Mouse (Mus musculus): Measurements from ENCODE around the gene Pllp. TPM values are rescaled to one million over a fixed set of nuclear protein-coding genes. Genes with fewer than 3 reads are reported as not detected.

The Pllp gene
- polyA plus RNA-seq, 1 experiment from 2014 or later, result 0.34 TPM

- Histone ChIP-seq H3K36me3 (peaks cover 53% of the 10 kb centered on the region), H3K27ac (replicated peaks) (no peak overlapping the region), H3K9ac (replicated peaks) (no peak overlapping the region), H3K4me1 (0 out of 2 replicates have a peak, but pooled peaks cover 3% of the 10 kb centered on the region), H3K4me2 (replicated peaks) (no peak overlapping the region), H3K9me3 (no peaks in the 10 kb centered on the region), H3K27me3 (no peaks in the 10 kb centered on the region), H3K4me3 (no peak overlapping the region)
- no peak for ATAC-seq (ENCODE audit: low FRiP score, low read depth)
- 89% methylated on average over 5 of the region's 5 CpGs for WGBS
Measured at GRCm38 (mm10) chr8:94674384-94674783, 21.7 kb downstream of the Pllp start.

- no peaks in the 10 kb centered on the region for H3K27me3 ChIP-seq
- peak within 1 kb of the TSS; percentile 83 for H3K4me3 ChIP-seq
- H3K27ac ChIP-seq (replicated peaks), result peak within 1 kb of the TSS; percentile 90
- peak within 1 kb of the TSS; percentile 68 for H3K4me2 ChIP-seq (replicated peaks)
- H3K9me3 ChIP-seq, result no peaks in the 10 kb centered on the region
- whole genome bisulfite sequencing, result under 1% methylated on average over 64 of the region's 74 CpGs
- H3K4me1 ChIP-seq, result peaks cover 14% of the 10 kb centered on the region
- H3K36me3 ChIP-seq, result peaks cover 35% of the 10 kb centered on the region
- H3K9ac ChIP-seq (replicated peaks), result peak within 1 kb of the TSS; percentile 92
- peak; percentile 99 for ATAC-seq (ENCODE audit: low FRiP score, low read depth)
Measured at GRCm38 (mm10) chr8:94666456-94667308, 29.4 kb downstream of the Pllp start, which contains the start of gene Arl2bp. Gene Arl2bp, plus strand, starts transcription at chr8:94666600.

GRCm38 (mm10) chr8:94664722-94665121 is 31.4 kb downstream of the Pllp start:
- no peak overlapping the region for H3K4me2 ChIP-seq (replicated peaks)
- no peaks in the 10 kb centered on the region for H3K9me3 ChIP-seq
- H3K27ac ChIP-seq (replicated peaks), result no peak overlapping the region
- H3K27me3 ChIP-seq, result no peaks in the 10 kb centered on the region
- H3K4me1 ChIP-seq, result peaks cover 14% of the 10 kb centered on the region
- H3K9ac ChIP-seq (replicated peaks), result no peak overlapping the region
- H3K4me3 ChIP-seq, result no peak overlapping the region
- peaks cover 17% of the 10 kb centered on the region for H3K36me3 ChIP-seq
- no peak for ATAC-seq (ENCODE audit: low FRiP score, low read depth)
- WGBS, result 77% methylated on average over 2 of the region's 2 CpGs

- 98% methylated on average over 4 of the region's 4 CpGs for WGBS
- no peak overlapping the region for H3K9ac ChIP-seq (replicated peaks)
- peaks cover 32% of the 10 kb centered on the region for H3K36me3 ChIP-seq
- H3K9me3 ChIP-seq, result no peaks in the 10 kb centered on the region
- H3K4me2 ChIP-seq (replicated peaks), result no peak overlapping the region
- no peaks in the 10 kb centered on the region for H3K27me3 ChIP-seq
- no peaks in the 10 kb centered on the region for H3K4me1 ChIP-seq
- no peak for ATAC-seq (ENCODE audit: low FRiP score, low read depth)
- no peak overlapping the region for H3K27ac ChIP-seq (replicated peaks)
- no peak overlapping the region for H3K4me3 ChIP-seq
Measured at GRCm38 (mm10) chr8:94660418-94660817, 35.7 kb downstream of the Pllp start.

GRCm38 (mm10) chr8:94658031-94658430 is 38.0 kb downstream of the Pllp start:
- Histone ChIP-seq H3K36me3 (peaks cover 51% of the 10 kb centered on the region), H3K4me3 (no peak overlapping the region), H3K9ac (replicated peaks) (no peak overlapping the region), H3K9me3 (no peaks in the 10 kb centered on the region), H3K4me2 (replicated peaks) (no peak overlapping the region), H3K4me1 (no peaks in the 10 kb centered on the region), H3K27ac (replicated peaks) (no peak overlapping the region), H3K27me3 (no peaks in the 10 kb centered on the region)
- WGBS, result 94% methylated on average over 2 of the region's 2 CpGs
- no peak for ATAC-seq (ENCODE audit: low FRiP score, low read depth)

- Histone ChIP-seq H3K4me2 (replicated peaks) (no peak overlapping the region), H3K4me3 (no peak overlapping the region), H3K4me1 (no peaks in the 10 kb centered on the region), H3K36me3 (peaks cover 74% of the 10 kb centered on the region), H3K9ac (replicated peaks) (no peak overlapping the region), H3K27ac (replicated peaks) (no peak overlapping the region), H3K27me3 (no peaks in the 10 kb centered on the region), H3K9me3 (no peaks in the 10 kb centered on the region)
- ATAC-seq (ENCODE audit: low FRiP score, low read depth), result no peak
Measured at GRCm38 (mm10) chr8:94654994-94655393, 41.1 kb downstream of the Pllp start.

- H3K4me3 ChIP-seq, result no peak overlapping the region
- 90% methylated on average over 3 of the region's 3 CpGs for WGBS
- H3K9ac ChIP-seq (replicated peaks), result no peak overlapping the region
- ATAC-seq (ENCODE audit: low FRiP score, low read depth), result no peak
- H3K36me3 ChIP-seq, result peaks cover 78% of the 10 kb centered on the region
- H3K9me3 ChIP-seq, result no peaks in the 10 kb centered on the region
- no peak overlapping the region for H3K4me2 ChIP-seq (replicated peaks)
- H3K4me1 ChIP-seq, result no peaks in the 10 kb centered on the region
- H3K27ac ChIP-seq (replicated peaks), result no peak overlapping the region
- H3K27me3 ChIP-seq, result no peaks in the 10 kb centered on the region
Measured at GRCm38 (mm10) chr8:94652951-94653350, 43.1 kb downstream of the Pllp start.

GRCm38 (mm10) chr8:94649496-94649895 is 46.6 kb downstream of the Pllp start:
- H3K27me3 ChIP-seq, result no peaks in the 10 kb centered on the region
- no peaks in the 10 kb centered on the region for H3K4me1 ChIP-seq
- peaks cover 76% of the 10 kb centered on the region for H3K36me3 ChIP-seq
- H3K9ac ChIP-seq (replicated peaks), result no peak overlapping the region
- 42% methylated on average over 3 of the region's 3 CpGs for WGBS
- no peak for ATAC-seq (ENCODE audit: low FRiP score, low read depth)
- H3K4me3 ChIP-seq, result no peak overlapping the region
- H3K9me3 ChIP-seq, result no peaks in the 10 kb centered on the region
- no peak overlapping the region for H3K4me2 ChIP-seq (replicated peaks)
- H3K27ac ChIP-seq (replicated peaks), result no peak overlapping the region

- Histone ChIP-seq H3K9me3 (no peaks in the 10 kb centered on the region), H3K9ac (replicated peaks) (no peak overlapping the region), H3K4me2 (replicated peaks) (no peak overlapping the region), H3K27me3 (no peaks in the 10 kb centered on the region), H3K4me1 (no peaks in the 10 kb centered on the region), H3K36me3 (peaks cover 77% of the 10 kb centered on the region), H3K4me3 (no peak overlapping the region), H3K27ac (replicated peaks) (no peak overlapping the region)
- 95% methylated on average over 3 of the region's 3 CpGs for WGBS
- no peak for ATAC-seq (ENCODE audit: low FRiP score, low read depth)
Measured at GRCm38 (mm10) chr8:94646165-94646564, 49.9 kb downstream of the Pllp start.

- Histone ChIP-seq H3K27ac (replicated peaks) (no peak overlapping the region), H3K4me1 (no peaks in the 10 kb centered on the region), H3K4me3 (no peak overlapping the region), H3K9ac (replicated peaks) (no peak overlapping the region), H3K4me2 (replicated peaks) (no peak overlapping the region), H3K9me3 (no peaks in the 10 kb centered on the region), H3K27me3 (no peaks in the 10 kb centered on the region), H3K36me3 (peaks cover 82% of the 10 kb centered on the region)
- no peak for ATAC-seq (ENCODE audit: low FRiP score, low read depth)
- WGBS, result 71% methylated on average over 1 of the region's 1 CpGs
Measured at GRCm38 (mm10) chr8:94645202-94645601, 50.9 kb downstream of the Pllp start.

- Histone ChIP-seq H3K36me3 (peaks cover 89% of the 10 kb centered on the region), H3K4me3 (no peak overlapping the region)
- 94% methylated on average over 3 of the region's 3 CpGs for WGBS
Measured at GRCm38 (mm10) chr8:94641938-94642337, 54.1 kb downstream of the Pllp start.

GRCm38 (mm10) chr8:94641183-94641582 is 54.9 kb downstream of the Pllp start:
- H3K27ac ChIP-seq (replicated peaks), result no peak overlapping the region
- no peaks in the 10 kb centered on the region for H3K4me1 ChIP-seq
- H3K36me3 ChIP-seq, result peaks cover 89% of the 10 kb centered on the region
- H3K27me3 ChIP-seq, result no peaks in the 10 kb centered on the region
- H3K4me2 ChIP-seq (replicated peaks), result no peak overlapping the region
- WGBS, result 94% methylated on average over 2 of the region's 2 CpGs
- ATAC-seq (ENCODE audit: low FRiP score, low read depth), result no peak
- no peak overlapping the region for H3K9ac ChIP-seq (replicated peaks)
- no peaks in the 10 kb centered on the region for H3K9me3 ChIP-seq
- no peak overlapping the region for H3K4me3 ChIP-seq

More at GRCm38 (mm10) chr8:94641938-94642337, 54.1 kb downstream of the Pllp start:
- H3K27ac ChIP-seq (replicated peaks), result no peak overlapping the region
- no peaks in the 10 kb centered on the region for H3K27me3 ChIP-seq
- no peaks in the 10 kb centered on the region for H3K9me3 ChIP-seq
- no peak for ATAC-seq (ENCODE audit: low FRiP score, low read depth)
- H3K4me2 ChIP-seq (replicated peaks), result no peak overlapping the region
- no peak overlapping the region for H3K9ac ChIP-seq (replicated peaks)
- no peaks in the 10 kb centered on the region for H3K4me1 ChIP-seq
